Mouse (Mus musculus) liver, embryonic 13.5 days (tissue): ENCODE results near the gene Atp11b. TPM values are rescaled to one million over a fixed set of nuclear protein-coding genes. Genes with fewer than 3 reads are reported as not detected.

Source experiments
- ATAC-seq: fragments of 200-750 bp; cut with Nextera tagmentation; 2 replicates; pipeline ENCODE4 v1.8.0; 2017; ENCODE audit warnings: low read depth, mild to moderate bottlenecking, moderate number of reproducible peaks, moderate library complexity
- DNase-seq: peaks from one replicate; pipeline ENCODE4 v3.0.0; 2022
- H3K27ac ChIP-seq: fragments of 300-500 bp; sonication (generic); 2 replicates; pipeline ENCODE4 v1.5.1; 2015; ENCODE audit warnings: moderate library complexity, mild to moderate bottlenecking, inconsistent platforms
- H3K27me3 ChIP-seq: fragments of 300-500 bp; sonication (generic); 2 replicates; pipeline ENCODE4 v1.6.1; 2015; ENCODE audit warnings: mild to moderate bottlenecking, inconsistent platforms
- H3K36me3 ChIP-seq: fragments of 300-500 bp; sonication (generic); 2 replicates; pipeline ENCODE4 v1.6.1; 2015; ENCODE audit warnings: mild to moderate bottlenecking, inconsistent platforms
- H3K4me1 ChIP-seq: fragments of 300-500 bp; sonication (generic); replicated peaks from 2 replicates; pipeline ENCODE4 v1.6.1; 2015; ENCODE audit warnings: inconsistent platforms
- H3K4me2 ChIP-seq: fragments of 300-500 bp; sonication (generic); 2 replicates; pipeline ENCODE4 v1.6.1; 2015; ENCODE audit warnings: inconsistent platforms, mild to moderate bottlenecking, moderate library complexity
- H3K4me3 ChIP-seq: fragments of 300-500 bp; sonication (generic); replicated peaks from 2 replicates; pipeline ENCODE4 v1.5.1; 2015; ENCODE audit warnings: mild to moderate bottlenecking, inconsistent platforms
- H3K9ac ChIP-seq: fragments of 300-500 bp; sonication (generic); 2 replicates; pipeline ENCODE4 v1.6.1; 2015; ENCODE audit warnings: mild to moderate bottlenecking, inconsistent platforms
- H3K9me3 ChIP-seq: fragments of 300-500 bp; sonication (generic); replicated peaks from 2 replicates; pipeline ENCODE4 v1.6.1; 2016; ENCODE audit warnings: inconsistent platforms
- WGBS: fragments of 180-500 bp; shearing (Covaris S2); methylation state at CpG from one replicate; pipeline ENCODE4 v1.1.7; 2015; ENCODE audit not compliant: insufficient replicate concordance; 5-methylcytosine and 5-hydroxymethylcytosine counted together
- polyA plus RNA-seq: library from polyadenylated mRNA; unstranded; fragments of >200 nt; fragmentation: Nextera tagmentation; extraction: Ambion mirVana; gene quantifications from 2 replicates; pipeline ENCODE4 v1.2.1, GENCODE M21; 2015

The Atp11b gene
- polyA plus RNA-seq, 1 experiment from 2014 or later: 14.9 TPM

DNA sequence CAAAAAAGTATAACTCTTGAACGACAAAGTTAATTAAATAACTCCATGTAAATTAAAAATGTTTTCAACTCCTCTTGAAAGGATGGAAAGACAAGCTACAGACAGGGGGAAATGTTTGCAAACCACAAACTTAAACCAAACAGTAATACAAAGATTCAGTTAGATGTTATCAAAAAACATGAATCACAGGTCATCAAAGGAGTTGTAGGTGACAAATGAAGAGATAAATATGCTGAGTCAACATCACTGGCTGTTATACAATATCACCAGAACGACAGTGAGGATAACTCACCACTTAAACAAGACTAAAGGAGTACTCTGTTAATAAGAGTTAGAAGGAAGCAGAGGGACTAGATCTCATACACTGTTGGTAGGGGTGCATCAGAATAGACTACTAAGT, 48.1 kb downstream of the Atp11b start:
- WGBS: 77% methylated on average over 2 of the region's 2 CpGs

GRCm38 (mm10) chr3:35819887-35820286, 66.0 kb downstream of the Atp11b start:
- H3K27me3 ChIP-seq: no peaks in the 10 kb centered on the region
- no peaks in the 10 kb centered on the region for H3K4me1 ChIP-seq
- DNase-seq (no peak), ATAC-seq (no peak)
- H3K27ac ChIP-seq: no peak overlapping the region
- 73% methylated on average over 3 of the region's 3 CpGs for WGBS
- H3K9ac ChIP-seq: no peak overlapping the region
- H3K4me3 ChIP-seq: no peak overlapping the region
- H3K4me2 ChIP-seq: no peak overlapping the region
- H3K36me3 ChIP-seq: peaks cover 13% of the 10 kb centered on the region; the same call in 1 of the 2 replicates
- H3K9me3 ChIP-seq: no peaks in the 10 kb centered on the region

More for the DNA sequence above, 48.1 kb downstream of the Atp11b start:
- no peak for DNase-seq
- no peak for ATAC-seq
- H3K4me2 ChIP-seq: no peak overlapping the region
- H3K4me3 ChIP-seq: no peak overlapping the region
- no peaks in the 10 kb centered on the region for H3K27me3 ChIP-seq
- H3K9ac ChIP-seq: no peak overlapping the region
- H3K4me1 ChIP-seq: no peaks in the 10 kb centered on the region
- peaks cover 27% of the 10 kb centered on the region for H3K36me3 ChIP-seq
- no peak overlapping the region for H3K27ac ChIP-seq
- no peaks in the 10 kb centered on the region for H3K9me3 ChIP-seq

DNA sequence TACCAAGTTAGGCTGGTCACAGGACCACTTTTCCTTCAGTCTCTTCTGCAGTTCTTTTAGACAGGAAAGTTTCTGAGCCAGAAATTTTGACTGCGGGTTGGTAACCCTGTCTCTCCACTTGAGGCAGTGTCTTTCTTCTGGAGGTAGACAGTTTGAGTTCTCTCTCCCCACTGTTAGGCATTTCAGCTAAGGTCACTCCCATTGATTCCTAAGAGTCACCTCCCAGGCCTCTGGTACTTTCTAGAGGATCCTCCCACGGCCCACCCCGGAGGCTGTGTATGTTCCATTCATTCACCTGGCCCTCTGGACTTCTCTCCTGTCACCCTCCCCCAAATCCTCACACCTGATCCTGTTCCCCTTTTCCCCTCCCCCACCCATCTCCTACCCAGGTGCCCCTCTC, 68.1 kb downstream of the Atp11b start:
- Histone ChIP-seq H3K4me2 (no peak overlapping the region), H3K9me3 (no peaks in the 10 kb centered on the region), H3K36me3 (0 out of 2 replicates have a peak, but pooled peaks cover 13% of the 10 kb centered on the region), H3K4me1 (no peaks in the 10 kb centered on the region), H3K9ac (no peak overlapping the region), H3K27me3 (no peaks in the 10 kb centered on the region), H3K4me3 (no peak overlapping the region), H3K27ac (no peak overlapping the region)
- no peak for ATAC-seq
- 83% methylated on average over 3 of the region's 3 CpGs for WGBS
- DNase-seq: no peak

DNA sequence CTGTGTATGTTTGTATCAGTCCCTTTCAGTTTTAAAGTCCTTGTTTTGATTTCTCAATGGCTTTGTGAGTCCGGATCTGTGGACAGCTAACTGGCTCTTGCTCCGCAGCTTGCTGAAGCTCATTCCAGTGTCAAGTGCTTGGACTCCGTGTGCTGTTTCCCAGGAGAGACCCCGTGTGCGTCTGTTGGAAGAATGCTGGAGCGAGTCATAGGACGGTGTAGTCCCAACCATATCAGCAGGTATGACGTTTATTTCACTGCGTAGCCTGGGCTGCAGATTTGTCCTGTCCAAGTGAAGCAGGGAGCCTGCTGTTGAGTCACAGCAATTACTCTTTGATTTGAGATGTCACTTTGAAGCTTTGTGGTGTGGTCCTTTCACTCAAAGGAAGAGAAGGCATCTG, 95.4 kb downstream of the Atp11b start:
- peaks cover 21% of the 10 kb centered on the region for H3K36me3 ChIP-seq
- H3K4me2 ChIP-seq: no peak overlapping the region
- no peak overlapping the region for H3K9ac ChIP-seq
- H3K4me1 ChIP-seq: no peaks in the 10 kb centered on the region
- ATAC-seq (no peak), DNase-seq (no peak)
- WGBS: 88% methylated on average over 9 of the region's 9 CpGs
- H3K9me3 ChIP-seq: no peaks in the 10 kb centered on the region
- H3K4me3 ChIP-seq: no peak overlapping the region
- no peaks in the 10 kb centered on the region for H3K27me3 ChIP-seq
- H3K27ac ChIP-seq: no peak overlapping the region

DNA sequence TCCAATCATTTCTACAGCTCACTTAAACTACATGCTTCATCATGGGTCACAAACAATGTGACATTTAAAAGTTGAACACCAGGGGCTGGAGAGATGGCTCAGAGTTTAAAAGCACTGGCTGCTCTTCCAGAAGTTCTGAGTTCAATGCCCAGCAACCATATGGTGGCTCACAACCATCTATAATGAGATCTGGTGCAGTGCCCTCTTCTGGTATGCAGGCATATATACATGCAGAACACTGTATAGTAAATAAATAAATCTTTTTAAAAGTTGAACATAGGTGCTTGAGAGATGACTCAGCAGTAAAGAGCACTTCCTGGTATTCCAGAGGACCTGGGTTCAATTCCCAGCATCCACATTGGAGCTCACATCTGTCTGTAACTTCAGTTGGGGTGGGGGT, 129.4 kb downstream of the Atp11b start:
- Histone ChIP-seq H3K27ac (no peak overlapping the region), H3K9ac (no peak overlapping the region), H3K4me2 (no peak overlapping the region), H3K9me3 (no peaks in the 10 kb centered on the region), H3K4me3 (no peak overlapping the region), H3K36me3 (no peaks in the 10 kb centered on the region), H3K27me3 (no peaks in the 10 kb centered on the region), H3K4me1 (no peaks in the 10 kb centered on the region)
- ATAC-seq: no peak
- DNase-seq: no peak

GRCm38 (mm10) chr3:35889531-35889930, 135.6 kb downstream of the Atp11b start:
- ATAC-seq: no peak
- WGBS: 84% methylated on average over 2 of the region's 2 CpGs
- H3K4me1 ChIP-seq: peaks cover 5% of the 10 kb centered on the region; the same call in 1 of the 2 replicates
- H3K4me3 ChIP-seq: no peak overlapping the region
- H3K9ac ChIP-seq: no peak overlapping the region
- H3K27me3 ChIP-seq: no peaks in the 10 kb centered on the region
- no peaks in the 10 kb centered on the region for H3K9me3 ChIP-seq
- H3K4me2 ChIP-seq: no peak overlapping the region
- H3K36me3 ChIP-seq: peaks cover 23% of the 10 kb centered on the region
- no peak for DNase-seq
- no peak overlapping the region for H3K27ac ChIP-seq

DNA sequence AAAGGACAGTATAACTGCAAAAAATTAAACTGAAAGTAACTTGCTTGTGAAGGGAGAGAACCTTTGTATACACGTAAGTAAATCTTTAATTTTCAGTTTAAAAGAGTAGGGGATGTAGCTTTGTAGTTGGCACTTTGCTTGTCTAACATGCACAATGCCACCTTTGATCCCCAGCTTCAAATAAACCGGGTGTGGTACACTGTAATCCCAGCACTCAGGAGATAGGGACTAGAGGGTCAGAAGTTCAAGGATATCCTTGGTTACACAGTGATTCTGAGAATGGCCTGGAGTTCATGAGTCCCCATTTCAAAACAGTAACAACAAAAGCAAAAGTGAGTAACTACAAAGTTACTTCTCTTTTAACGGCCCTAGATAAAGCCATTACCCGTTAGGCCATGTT, 137.2 kb downstream of the Atp11b start:
- Histone ChIP-seq H3K27ac (peak overlapping the region; percentile 53), H3K36me3 (peaks cover 26% of the 10 kb centered on the region), H3K9me3 (no peaks in the 10 kb centered on the region), H3K4me3 (no peak overlapping the region), H3K4me1 (peaks cover 5% of the 10 kb centered on the region; the same call in 1 of the 2 replicates), H3K4me2 (no peak overlapping the region), H3K9ac (no peak overlapping the region), H3K27me3 (no peaks in the 10 kb centered on the region)
- 81% methylated on average over 4 of the region's 4 CpGs for WGBS
- DNase-seq: no peak
- peak; percentile 61 for ATAC-seq

GRCm38 (mm10) chr3:35893156-35893555, 139.2 kb downstream of the Atp11b start:
- Histone ChIP-seq H3K9me3 (no peaks in the 10 kb centered on the region), H3K4me1 (peaks cover 5% of the 10 kb centered on the region; the same call in 1 of the 2 replicates), H3K9ac (no peak overlapping the region), H3K4me3 (no peak overlapping the region), H3K36me3 (peaks cover 38% of the 10 kb centered on the region), H3K4me2 (no peak overlapping the region), H3K27ac (no peak overlapping the region), H3K27me3 (no peaks in the 10 kb centered on the region)
- DNase-seq: no peak
- no peak for ATAC-seq
- WGBS: 81% methylated on average over 5 of the region's 5 CpGs

DNA sequence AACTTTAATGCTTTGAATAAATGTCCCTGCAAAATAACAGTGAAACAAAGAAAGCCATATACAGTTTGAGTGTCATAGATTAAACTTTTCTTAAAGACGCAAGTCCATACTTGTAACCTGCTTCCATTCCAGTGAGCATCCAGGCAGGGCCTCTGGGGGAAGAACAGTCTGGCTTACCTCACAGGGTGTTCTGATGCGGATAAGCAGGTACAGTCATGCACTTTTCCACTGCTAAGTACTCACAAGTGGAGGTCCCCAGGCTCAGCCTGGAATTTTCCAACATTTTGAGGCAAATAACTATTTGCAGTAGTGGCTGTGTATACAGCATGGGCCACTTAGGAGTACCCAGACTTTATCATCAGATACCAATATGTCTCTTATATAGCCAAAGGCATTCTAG, 144.0 kb downstream of the Atp11b start:
- no peak overlapping the region for H3K4me3 ChIP-seq
- no peak overlapping the region for H3K27ac ChIP-seq
- no peaks in the 10 kb centered on the region for H3K4me1 ChIP-seq
- no peaks in the 10 kb centered on the region for H3K27me3 ChIP-seq
- WGBS: 92% methylated on average over 2 of the region's 2 CpGs
- peaks cover 47% of the 10 kb centered on the region for H3K36me3 ChIP-seq
- no peak overlapping the region for H3K9ac ChIP-seq
- no peak overlapping the region for H3K4me2 ChIP-seq
- DNase-seq (no peak), ATAC-seq (no peak)
- no peaks in the 10 kb centered on the region for H3K9me3 ChIP-seq

DNA sequence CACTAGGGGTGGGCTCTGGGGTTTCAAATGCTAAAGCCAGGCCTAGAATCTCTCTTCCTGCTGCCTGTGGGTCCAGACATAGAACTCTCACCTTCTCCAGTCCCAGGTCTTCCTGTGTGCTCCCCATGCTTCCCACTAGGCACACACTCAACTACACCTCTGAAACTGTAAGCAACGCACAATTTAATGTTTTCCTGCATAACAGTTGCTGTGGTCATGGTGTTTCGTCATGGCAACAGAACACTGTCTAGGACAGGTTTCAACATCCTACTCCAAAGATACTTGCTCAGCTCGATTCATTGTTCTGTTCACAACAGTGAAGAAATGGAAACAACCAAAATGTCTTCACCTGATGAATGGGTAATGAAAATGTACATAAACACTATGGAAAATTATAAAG, 145.2 kb downstream of the Atp11b start:
- WGBS: 89% methylated on average over 3 of the region's 3 CpGs
- no peak overlapping the region for H3K9ac ChIP-seq
- no peak for ATAC-seq
- peaks cover 56% of the 10 kb centered on the region for H3K36me3 ChIP-seq
- no peak for DNase-seq
- H3K27me3 ChIP-seq: no peaks in the 10 kb centered on the region
- H3K27ac ChIP-seq: no peak overlapping the region
- no peak overlapping the region for H3K4me2 ChIP-seq
- H3K4me1 ChIP-seq: 0 out of 2 replicates have a peak, but pooled peaks cover 3% of the 10 kb centered on the region
- H3K9me3 ChIP-seq: no peaks in the 10 kb centered on the region
- no peak overlapping the region for H3K4me3 ChIP-seq

DNA sequence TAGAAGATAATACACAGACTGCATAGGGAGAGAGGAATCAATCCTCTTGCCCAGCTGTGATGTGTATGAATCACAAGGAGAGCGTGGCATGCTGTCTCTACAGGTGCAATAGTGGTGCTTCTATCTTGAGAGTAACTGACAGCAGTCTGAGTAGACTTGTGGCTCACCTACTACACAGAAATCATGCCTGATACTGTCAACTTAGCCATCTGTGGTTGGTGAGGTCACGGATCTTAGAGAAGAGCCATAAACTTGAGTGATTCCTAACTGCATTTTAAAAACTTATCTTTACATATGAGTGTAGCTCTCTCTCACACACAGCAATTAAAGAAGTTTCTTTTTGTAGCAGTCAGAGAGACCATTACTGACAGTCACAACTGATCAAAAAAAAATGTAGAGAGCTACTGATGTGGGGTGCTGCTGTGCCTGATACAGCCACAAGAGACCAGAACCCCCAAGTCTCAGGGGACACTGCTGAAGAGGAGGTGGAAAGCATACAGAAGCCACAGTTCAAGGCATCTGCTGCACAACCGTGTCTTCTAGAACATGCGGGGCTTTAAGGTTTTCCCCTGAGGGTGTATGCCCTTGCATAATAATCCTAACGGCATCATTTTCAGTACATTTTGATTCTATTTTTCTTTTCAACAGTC, 146.8 kb downstream of the Atp11b start:
- Histone ChIP-seq H3K36me3 (peaks cover 63% of the 10 kb centered on the region), H3K9me3 (no peaks in the 10 kb centered on the region), H3K9ac (no peak overlapping the region), H3K27ac (no peak overlapping the region), H3K4me1 (peaks cover 3% of the 10 kb centered on the region; the same call in 1 of the 2 replicates), H3K4me2 (no peak overlapping the region), H3K27me3 (no peaks in the 10 kb centered on the region), H3K4me3 (no peak overlapping the region)
- WGBS: 91% methylated on average over 5 of the region's 5 CpGs
- no peak for ATAC-seq
- no peak for DNase-seq
